Mouse (Mus musculus): ENCODE measurements at regions not wholly inside any gene's neighbourhood (a gene's known extent, or its start where the extent isn't known, plus 50 kb on each side); places are given as distances from the start of the nearest gene placed in this dataset.
"Not testable (repeated sequence)": the region's sequence is repeated elsewhere in the genome, so short reads cannot be mapped to it uniquely, and the experiment has no call there.

- peak; percentile 98 for DNase-seq (ENCODE audit: low spot score)
Observed at GRCm38 (mm10) chr17:17293932-17294534, 80.1 kb upstream of the Riok2 start.

GRCm38 (mm10) chr17:17295037-17295436 lies 79.1 kb upstream of the Riok2 start:
- DNase-seq (ENCODE audit: low spot score): not testable (repeated sequence)

DNA sequence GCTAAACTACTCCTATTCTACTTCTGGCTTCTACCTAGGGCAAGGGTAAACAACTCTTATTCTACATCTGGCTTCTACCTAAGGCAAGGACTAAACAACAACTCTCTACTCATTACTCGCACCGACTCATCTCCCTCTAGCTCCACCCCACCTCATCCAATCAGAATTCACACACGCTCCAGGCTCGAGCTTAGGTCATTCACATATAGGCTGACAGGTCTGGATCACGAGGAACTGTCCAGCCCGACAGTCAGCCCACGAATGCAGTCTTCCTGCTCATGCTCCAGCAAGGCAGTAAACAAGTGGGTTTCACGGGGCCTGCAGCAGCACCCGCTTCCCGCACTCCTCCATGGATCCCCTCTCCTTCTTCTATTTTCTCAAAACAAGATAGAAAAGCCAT lies 70.6 kb upstream of the Riok2 start:
- not testable (repeated sequence) for DNase-seq (ENCODE audit: low spot score)

Measured in heart, adult 8-10 months (tissue).